Comparison of ENCODE assay signal across 21 mouse cellular contexts in the genomic region with DNA sequence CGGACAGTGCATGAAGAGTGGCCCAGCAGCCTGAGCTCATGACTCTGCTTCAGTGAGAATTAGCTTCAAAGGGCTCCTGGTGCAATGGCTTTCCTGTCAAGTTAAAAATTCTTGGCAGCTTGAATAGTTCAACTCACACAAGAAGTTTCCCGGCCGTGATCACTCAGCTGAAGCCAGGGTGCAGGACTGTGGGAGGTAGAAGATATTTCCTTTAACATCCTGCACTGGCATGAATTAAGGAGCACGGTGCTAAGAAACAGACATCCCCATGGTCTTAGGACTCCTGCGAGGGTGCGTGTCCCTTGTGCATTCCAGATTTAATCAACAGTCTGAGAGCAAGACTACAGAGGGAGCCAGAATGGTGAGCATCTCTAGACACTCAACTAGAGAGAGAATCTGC.
"Had no signal": no experiment of that assay in that cellular context is flagged by ENCODE, and none has a peak within 500 bp of the region (broad histone marks: within the 10 kb centered on the region; RNA-seq: fewer than 3 reads in every experiment).

No protein-coding gene starts in this region.

- H3K4me2 ChIP-seq: heart, embryonic 11.5 days; heart, embryonic 13.5 days; heart, embryonic 15.5 days; hindbrain, embryonic 13.5 days; hindbrain, embryonic 15.5 days; limb, embryonic 13.5 days; limb, embryonic 15.5 days; liver, embryonic 12.5 days had no signal

- H3K4me1 ChIP-seq: heart, embryonic 13.5 days; heart, embryonic 15.5 days; limb, embryonic 13.5 days; limb, embryonic 15.5 days; liver, embryonic 12.5 days had no signal

- H3K9me3 ChIP-seq: heart, embryonic 13.5 days; heart, embryonic 15.5 days; hindbrain, embryonic 13.5 days; hindbrain, embryonic 15.5 days; limb, embryonic 13.5 days; limb, embryonic 15.5 days had no signal

- H3K36me3 ChIP-seq: heart, embryonic 13.5 days; heart, embryonic 15.5 days; hindbrain, embryonic 13.5 days; hindbrain, embryonic 15.5 days; limb, embryonic 13.5 days; limb, embryonic 15.5 days; liver, embryonic 12.5 days had no signal

- ATAC-seq: hindbrain, postnatal 0 days; intestine, embryonic 16.5 days; liver, embryonic 12.5 days had no signal

- DNase-seq: gastrocnemius, adult 2 months; gastrocnemius, postnatal 10 days; gastrocnemius, postnatal 25 days; heart, adult 2 months; heart, postnatal 14 days; heart, postnatal 36 days; layer of hippocampus, adult 9-11 months; layer of hippocampus, postnatal 36 days; left cerebral cortex, postnatal 4 days; lung, adult 18-20 months had no signal

- H3K4me3 ChIP-seq: gastrocnemius, adult 2 months; heart, adult 2 months; heart, embryonic 13.5 days; heart, embryonic 15.5 days; hindbrain, embryonic 13.5 days; hindbrain, embryonic 15.5 days; limb, embryonic 13.5 days; limb, embryonic 15.5 days; liver, embryonic 12.5 days had no signal

- H3K27ac ChIP-seq: gastrocnemius, adult 2 months; heart, adult 2 months; heart, embryonic 13.5 days; heart, embryonic 15.5 days; hindbrain, embryonic 13.5 days; hindbrain, embryonic 15.5 days; hindbrain, postnatal 0 days; limb, embryonic 13.5 days; limb, embryonic 15.5 days; liver, embryonic 12.5 days; liver, embryonic 14.5 days had no signal

- H3K27me3 ChIP-seq: heart, embryonic 13.5 days; heart, embryonic 15.5 days; hindbrain, embryonic 13.5 days; hindbrain, embryonic 15.5 days; limb, embryonic 13.5 days; limb, embryonic 15.5 days; liver, embryonic 12.5 days had no signal

- H3K9ac ChIP-seq: heart, embryonic 13.5 days; heart, embryonic 15.5 days; hindbrain, embryonic 13.5 days; hindbrain, embryonic 15.5 days; limb, embryonic 13.5 days; limb, embryonic 15.5 days; liver, embryonic 12.5 days; liver, embryonic 14.5 days had no signal
